Mouse (Mus musculus) urinary bladder, postnatal 36 days (tissue): ENCODE data around the gene Dpm2.

ENCODE experiments used
- DNase-seq, 2 experiments: peaks; one replicate each; pipeline ENCODE4 v3.0.0; 2022; ENCODE audit warnings: low spot score in 2 of 2, mixed read lengths in 1 of 2

Gene Dpm2

DNA sequence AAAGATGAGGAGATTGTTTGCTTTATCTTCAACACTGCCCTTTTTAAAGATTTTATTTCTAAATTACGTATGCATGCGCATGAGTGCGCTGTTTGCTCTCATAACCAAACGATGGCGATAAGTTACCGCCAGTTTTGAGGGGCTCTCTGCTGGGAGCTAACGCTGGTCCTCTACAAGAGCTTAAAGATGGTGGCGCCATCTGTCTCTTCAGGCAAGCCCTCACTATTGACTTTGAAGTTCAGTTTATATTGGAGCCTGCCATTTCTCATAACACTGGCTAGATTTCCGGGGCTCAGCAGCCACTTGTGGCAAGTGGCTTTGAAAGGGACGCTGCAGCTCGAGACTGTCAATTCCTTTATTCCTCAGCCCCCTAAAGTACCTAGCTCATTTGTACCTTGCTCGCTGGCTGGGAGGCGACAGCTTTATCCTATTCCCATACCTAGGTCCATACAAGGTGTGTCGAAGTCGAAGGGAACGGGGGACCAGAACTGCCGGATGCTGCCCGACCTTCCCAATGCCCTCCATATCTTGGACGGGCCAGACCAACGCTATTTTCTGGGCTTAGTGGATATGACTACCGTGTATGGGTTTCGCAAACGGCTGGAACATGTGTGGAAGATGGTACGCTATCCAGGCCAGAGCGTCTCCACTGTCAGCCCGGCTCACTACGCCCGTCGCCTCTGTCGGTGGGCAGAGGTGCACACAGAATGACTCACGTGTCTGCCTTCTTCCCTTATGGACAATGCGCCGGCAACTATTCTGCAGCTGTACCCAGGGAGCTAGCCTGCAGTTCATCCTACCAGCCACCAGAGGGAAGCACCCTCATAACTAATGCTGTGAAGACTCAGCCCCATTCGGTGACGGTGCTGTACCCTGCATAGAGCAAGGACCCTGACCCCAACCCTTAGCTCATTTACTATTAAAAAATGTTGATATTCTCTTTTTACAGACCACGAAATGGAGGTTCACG lies 12.5 kb downstream of the Dpm2 start:
- peak; percentile 68 to 76 for DNase-seq

DNA sequence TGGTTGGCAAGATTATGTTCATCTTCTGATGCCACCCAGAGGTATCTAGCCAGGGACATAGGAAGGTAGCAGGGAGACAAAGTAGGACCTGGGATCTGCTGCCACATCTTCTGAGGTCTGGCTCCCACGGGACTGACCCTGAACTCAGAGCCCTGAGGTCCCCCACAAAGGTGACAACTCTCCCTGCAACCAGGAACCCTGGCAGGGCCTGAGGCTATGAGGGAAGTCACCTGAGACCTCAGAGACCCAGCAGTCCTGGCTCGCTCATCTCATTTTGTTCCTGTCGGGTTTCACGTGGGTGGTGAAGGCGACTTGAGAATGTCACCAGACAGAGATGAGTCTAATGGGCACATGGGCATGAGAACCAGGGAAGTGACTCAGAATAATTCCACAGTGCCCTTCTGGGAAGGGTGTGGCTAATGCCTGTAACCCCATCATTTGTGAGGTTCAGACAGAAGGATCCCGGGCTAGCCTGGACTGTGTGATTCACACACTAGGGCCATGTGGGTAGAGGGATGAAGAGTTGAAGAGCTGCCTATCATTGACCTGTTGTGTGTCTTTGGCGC lies 14.6 kb downstream of the Dpm2 start:
- DNase-seq: no peak

DNA sequence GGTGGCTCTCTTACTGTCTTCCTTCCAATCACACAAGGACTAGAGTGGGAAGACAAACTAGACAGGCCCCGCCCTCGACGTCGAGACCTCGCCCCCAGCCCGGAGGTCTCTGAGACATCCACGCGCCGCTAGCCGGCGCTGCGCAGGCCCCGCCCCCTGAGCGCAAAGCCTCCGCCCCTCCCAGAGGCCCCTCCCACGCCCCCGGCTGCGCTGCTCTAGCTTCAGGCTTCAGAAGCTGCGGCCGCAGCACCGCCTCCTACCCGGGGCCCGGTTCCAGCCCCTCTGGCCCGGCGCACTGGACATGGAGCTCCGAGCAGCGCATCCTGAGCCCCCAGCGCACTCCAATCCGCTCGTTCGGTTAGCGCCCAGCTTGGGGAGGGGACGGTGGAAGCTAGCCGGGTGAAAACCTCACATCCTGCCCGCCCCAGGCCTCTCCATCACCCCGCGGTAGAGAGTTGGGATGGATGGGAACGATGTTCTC lies 16.3 kb downstream of the Dpm2 start, which contains the start of gene St6galnac4:
TSS of gene St6galnac4 (plus strand) at position 225 of the 481 bp plus-strand sequence.
- DNase-seq: peak; percentile 77 to 89

DNA sequence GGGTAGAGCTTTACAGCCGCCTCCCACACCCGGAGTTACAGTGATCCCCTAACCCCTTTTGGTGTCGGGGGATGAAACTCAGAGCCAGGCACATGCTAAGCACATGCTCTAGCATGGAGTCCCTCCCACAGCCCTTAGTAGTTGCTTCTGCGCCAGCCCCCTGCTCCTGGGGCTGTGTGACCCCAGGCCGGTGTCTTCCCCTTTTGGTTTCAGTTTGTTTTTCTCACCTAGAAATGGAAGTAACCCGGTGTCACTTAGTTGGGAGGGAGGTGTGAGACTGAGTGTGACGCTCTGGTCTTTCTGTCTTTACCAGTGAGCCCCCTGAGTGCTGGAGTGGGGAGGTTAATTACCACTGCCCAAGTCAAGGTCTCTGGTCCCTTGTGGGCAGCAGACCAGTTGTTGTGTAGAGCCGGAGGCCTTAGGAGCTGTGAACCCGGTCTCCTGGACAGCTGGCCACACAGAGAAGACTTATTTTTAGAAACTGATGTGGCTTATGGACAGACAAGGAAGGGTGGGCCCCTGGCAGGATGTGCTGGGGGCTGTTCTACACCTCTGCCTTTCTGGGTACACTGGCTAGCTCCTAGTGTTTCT lies 17.2 kb downstream of the Dpm2 start:
- no peak for DNase-seq

DNA sequence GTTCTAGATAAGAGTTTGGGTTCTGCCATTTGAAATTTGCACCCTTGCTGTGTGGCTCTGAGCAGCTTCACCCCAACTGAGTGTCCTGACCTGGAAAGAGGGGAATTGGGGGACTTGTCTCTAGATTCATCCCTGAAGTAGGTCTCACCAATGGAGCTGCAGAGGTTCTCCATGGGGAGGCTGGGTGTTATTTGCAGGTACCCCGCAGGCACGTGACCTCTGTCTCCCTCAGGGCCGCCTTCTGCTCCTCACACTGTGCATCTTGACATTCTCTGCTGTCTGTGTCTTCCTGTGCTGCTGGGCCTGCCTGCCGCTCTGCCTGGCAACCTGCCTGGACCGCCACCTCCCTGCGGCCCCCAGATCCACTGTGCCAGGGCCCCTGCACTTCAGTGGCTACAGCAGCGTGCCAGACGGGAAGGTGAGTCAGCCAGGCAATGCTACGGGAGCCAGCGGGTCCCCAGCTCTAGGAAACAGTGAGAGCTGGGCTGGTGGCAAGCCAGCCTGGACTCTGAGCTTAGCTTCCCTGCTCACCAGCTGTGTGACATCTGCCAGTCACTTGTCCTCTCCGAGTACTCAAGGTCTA lies 18.6 kb downstream of the Dpm2 start:
- no peak for DNase-seq

DNA sequence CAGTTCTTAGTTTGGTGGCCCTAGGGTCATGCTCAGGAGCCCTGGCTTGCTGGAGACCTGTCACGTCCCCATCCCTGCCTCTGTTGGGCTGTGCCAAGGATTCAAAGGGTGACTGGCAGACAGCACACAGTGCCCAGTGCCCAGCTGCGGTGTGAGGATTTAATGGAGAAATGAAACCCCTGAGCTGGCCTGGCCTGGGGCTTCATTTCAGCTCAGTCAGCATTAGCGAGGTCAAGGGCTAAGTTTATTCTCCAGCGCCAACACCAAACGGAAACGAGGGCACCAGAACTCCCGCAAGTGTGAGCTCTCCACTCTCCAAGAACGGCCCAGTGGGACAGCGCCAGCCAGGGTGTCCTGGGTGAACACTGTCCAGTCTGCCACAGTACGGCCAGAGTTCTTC lies 19.6 kb downstream of the Dpm2 start:
- no peak for DNase-seq

DNA sequence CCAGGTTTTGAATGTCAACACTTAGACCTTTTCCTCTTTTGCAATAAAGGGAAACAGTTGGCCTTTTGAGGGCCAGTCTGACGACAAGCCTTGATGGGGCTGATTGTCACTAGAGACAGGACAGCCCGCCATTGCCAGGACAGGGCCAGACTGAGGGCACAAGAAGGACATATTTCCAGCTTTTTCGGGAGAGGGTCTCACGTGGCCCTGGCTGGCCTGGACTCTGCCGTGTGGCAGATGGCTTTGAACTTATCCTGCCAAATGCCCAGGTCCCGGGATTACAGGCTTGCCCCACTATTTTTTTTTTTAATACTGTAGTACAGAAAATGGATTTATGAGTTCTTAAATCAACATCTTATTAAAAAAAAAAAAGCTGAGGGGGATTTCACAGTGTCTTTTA lies 20.6 kb downstream of the Dpm2 start:
- no peak for DNase-seq

DNA sequence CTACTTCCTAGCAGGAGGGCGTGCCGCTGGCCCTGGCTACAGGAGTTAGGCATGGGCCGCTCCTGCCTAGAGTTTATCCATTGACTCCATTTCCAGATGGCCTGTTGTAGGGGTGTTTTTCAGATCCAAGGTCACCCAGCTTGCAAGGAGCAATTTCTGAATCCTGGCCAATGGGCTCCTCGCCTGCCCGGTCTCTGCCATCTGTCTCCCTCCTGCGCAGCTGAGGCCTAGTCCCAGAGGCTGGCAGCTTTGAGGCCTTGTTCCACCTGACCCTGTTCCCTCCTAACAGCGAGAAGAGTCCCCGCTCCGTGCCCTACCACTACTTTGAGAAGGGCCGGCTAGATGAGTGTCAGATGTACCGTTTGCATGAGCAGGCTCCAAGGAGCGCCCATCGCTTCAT lies 26.1 kb downstream of the Dpm2 start:
- no peak for DNase-seq

DNA sequence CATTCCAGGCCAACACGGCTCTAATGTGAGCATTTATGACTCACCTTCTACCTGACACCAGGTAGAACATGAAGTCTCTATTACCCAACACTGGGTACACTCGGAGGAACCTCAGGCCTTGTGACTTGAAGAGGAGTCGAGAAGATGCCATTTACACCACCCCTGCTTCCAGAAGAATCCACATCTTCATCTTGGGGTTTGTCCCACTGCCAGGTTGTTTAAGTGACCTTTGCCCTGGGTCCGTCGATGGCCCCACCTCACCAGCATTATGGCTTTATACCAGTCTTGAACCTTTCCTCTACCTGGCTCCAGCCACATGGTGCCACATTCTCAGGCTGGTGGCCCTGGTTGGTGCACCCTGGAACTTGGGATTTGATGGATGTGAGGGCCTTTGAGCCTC lies 26.6 kb downstream of the Dpm2 start:
- no peak for DNase-seq

DNA sequence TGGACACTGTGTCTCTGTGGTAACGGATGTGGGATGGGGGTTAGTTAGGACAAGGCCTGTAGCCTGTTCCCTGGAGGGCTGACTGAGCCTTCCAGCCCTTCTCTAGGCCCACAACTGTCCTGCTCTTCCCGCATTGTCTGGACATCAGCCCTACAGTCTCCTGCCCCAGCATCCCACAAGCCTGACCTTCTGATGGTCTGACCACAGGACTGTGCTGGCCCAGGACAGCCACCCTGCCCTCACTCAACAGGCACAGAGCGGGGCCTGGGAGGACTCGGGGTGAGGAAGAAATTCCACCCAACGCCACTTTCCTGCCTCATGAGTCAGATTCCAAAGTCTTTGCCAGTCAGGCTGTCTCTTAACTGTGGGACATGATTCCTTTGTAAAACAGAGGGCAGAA lies 27.0 kb downstream of the Dpm2 start:
- DNase-seq: no peak

DNA sequence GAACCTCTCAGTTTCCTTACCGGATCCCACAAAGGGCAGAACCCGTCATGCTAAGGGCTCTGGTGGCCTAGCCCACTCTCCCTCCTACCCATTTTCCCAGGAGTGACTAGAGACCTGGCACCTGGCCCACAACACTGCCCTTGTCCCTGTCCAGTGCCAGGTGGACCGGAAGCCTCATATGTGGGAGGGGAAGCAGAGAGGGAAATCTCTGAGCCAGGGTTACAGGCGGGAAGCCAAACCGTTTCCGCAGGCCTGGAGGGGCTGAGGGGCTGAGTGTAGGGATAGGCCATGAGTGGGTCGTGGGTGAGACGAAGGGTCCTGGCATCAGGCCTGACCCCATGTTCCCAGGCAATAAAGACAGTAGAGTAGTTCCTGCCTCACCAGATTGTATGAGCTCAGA lies 27.8 kb downstream of the Dpm2 start:
- DNase-seq: no peak

DNA sequence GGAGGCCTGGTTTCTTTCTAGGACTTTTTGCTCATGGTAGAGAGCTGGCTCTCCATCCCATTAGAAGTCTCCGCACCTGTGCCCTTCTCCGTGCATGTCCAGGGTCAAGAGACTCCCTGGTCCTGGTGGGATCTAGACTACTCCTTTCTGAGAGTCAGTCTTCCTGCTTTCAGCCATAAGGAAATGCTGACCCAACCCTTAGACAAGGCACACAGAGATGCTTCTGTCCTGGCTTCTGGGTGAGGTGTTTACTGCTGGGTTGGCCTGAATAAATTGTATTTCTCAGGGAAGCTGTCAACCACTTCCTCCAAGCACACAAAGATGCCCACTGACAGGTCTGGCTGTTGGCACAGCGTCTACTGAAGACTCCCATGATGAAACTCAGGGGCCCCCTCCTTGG lies 28.8 kb downstream of the Dpm2 start, which contains the start of gene St6galnac6:
TSS of gene St6galnac6 (plus strand) at position 301 of the 400 bp plus-strand sequence.
- DNase-seq: no peak

DNA sequence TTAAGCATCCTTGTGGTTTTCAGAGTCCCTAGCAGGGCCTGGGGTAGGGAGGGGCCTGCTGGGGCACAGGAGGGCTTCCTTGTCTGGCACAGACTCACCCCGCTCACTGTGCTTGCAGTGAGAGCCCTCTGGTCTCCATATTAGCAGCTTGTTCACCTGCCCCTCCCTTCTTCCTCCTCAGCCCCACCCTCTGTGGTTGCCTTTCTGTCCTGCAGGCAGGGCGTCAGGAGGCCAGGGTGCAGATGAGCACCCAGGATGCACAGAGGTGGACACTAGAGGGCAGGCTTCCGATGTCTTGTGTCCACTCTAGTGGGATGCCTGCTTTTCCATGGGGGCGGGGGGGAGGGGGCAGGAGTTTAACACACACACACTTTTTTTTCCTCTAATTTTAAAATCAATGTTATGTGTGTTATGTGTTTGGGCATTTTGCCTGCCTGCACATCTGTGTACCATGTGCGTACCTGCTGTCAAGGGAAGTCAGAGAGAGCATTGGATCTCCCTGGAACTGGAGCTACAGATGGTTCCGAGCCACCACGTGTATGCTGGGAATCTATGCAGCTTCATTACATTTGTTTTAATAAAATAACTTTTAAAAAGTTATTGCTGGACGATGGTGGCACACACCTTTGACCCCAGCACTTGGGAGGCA lies 30.9 kb downstream of the Dpm2 start:
- DNase-seq: peak in 1 of 2 experiments; percentile 40

DNA sequence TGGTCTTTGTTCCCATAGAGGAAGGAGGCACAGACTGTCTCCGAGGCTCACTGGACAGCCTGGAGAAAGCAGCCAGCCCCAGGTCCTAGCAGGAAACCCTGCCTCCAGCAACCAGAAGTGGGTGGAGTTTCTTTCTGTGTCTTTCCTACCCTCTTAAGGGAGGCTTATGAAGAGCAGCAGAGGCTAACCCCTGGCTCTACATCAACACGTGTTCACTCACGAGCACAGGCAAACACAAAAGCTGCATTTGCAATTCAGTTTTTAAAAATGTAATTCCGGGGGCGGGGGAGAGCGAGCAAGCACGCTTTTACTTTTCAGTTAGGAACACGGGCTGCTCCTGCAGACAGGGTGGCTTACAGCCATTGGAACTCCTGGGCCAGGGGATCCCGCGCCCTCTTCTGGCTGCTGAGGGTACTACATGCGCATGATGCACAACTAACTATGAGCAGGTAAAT lies 32.0 kb downstream of the Dpm2 start:
- peak; percentile 89 for DNase-seq

DNA sequence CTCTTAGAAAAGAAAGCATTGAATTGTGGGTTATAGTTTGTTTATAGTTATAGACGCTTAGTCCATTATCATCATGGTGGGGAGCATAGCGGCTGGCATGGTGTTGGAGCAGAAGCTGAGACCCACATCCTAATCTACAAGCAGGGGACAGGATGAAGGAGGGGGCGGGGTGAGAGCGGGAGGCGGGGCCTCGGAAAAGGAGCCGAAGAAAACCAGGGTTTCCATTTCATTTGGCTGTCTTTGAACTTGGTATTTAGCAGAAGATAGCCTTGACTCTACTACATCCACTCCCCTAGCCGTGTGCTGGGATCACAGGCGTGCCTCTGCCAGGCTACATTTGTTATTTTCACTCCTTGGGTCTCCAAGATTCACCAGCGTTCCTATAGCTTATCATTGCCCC lies 34.0 kb downstream of the Dpm2 start:
- DNase-seq: no peak

DNA sequence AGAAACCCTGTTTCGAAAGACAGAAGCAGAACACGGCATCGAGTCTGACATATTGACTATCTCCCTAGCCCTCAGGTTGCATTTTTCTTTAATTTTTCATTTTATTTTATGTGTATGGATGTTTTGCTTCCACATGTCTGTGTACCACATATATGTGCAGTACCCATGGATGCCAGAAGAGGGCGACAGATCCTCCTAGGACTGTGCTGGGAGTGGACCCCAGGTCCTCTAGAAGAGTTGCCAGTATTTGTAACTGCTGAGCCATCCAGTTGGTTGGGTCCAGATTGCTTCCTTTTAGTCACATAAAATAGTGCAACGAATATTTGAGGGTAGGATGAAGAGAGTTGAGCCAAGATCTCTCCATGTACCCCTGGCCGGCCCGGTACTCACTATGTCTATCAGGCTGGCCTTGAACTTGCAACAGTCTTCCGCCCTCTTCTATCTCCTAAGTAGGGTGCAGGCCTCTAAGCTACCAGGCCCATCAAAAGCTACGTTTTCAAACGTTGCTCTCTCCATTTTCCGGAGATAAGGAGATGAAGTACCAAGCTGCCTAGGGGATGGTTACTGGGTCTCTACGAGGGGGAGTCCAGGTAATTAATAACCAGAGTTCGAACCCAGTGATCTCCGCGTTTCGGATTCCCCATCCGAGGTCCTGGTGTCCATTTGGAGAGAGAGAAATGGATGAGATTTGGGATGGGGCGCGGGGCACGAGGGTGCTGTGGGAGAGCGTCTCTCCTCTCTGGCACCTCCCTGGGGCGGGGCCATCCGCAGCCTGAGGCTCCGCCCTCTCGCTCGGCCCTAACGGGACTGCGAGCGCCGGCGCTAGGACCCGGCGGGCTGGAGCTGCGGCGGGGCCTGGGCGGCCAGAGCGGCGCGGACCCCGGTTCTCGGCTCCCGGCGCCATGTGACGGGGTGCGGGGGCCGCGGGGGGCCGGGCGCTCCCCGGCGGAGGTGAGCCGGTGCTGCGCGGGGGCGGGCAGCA lies 35.8 kb downstream of the Dpm2 start:
- DNase-seq: peak; percentile 78 to 81

DNA sequence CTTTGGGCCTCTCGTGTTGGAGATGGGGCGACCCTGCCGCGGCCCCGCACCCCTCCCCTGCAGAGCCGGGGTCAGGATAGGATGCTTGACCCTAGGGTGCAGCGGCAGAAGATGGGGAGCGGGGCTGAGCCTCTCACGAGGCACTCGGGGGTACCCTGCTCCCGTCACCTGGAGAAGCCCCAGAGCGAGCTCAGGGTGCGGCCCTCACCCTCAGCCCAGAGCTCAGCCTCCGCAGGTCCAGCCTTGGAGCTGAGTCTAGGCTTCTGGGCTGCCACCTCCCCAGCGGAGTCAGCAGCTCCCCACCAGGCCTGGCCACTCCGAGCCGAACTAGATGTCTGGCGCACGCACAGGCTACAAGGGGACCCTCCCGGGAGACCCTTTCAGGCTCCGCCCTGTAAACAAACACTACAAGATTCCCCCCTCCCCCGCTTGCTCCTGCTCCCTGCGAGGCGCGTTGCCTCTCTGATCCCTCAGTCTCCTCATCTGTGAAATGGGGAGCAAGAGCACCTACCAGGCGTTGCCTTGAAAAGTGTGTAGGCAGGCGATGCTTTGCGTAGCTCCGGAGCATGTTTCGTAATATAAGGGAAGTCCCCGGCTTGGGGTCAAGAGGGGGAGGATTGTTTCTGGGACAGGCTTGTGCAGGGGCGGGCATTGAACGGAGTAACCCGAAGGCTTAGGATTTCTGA lies 36.7 kb downstream of the Dpm2 start:
- peak in 1 of 2 experiments; percentile 47 for DNase-seq

DNA sequence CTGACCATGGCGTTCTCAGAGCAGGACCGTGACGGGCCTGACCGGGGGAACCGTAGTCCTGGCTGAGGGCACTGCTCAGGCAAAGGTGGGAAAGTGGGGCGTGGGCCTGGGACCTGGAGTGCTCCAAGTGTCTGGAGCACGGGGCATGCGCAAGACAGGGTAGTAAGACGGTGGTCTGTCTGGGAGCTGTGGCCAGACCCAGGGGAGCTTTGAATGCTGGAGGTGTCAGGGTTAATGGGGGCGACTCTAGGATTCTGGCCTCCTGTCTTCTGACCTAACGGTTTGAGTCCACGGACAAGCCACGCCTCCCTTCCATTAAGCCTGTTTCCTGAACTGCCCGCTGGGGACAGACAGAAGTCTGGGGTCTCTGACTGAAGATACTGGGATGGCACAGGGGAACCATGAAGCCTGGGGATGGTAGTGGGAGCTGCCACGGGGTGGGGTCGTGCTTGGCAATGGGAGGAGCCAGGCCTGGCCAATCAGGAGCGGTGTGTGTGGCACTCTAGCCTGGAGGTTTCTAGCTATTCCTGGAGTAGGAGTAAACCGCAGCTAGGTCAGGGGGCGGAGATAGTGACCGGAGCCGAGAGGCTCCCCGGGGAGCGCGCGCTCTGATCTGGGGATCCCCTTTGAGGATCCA lies 37.6 kb downstream of the Dpm2 start:
- DNase-seq: peak; percentile 53 to 79

DNA sequence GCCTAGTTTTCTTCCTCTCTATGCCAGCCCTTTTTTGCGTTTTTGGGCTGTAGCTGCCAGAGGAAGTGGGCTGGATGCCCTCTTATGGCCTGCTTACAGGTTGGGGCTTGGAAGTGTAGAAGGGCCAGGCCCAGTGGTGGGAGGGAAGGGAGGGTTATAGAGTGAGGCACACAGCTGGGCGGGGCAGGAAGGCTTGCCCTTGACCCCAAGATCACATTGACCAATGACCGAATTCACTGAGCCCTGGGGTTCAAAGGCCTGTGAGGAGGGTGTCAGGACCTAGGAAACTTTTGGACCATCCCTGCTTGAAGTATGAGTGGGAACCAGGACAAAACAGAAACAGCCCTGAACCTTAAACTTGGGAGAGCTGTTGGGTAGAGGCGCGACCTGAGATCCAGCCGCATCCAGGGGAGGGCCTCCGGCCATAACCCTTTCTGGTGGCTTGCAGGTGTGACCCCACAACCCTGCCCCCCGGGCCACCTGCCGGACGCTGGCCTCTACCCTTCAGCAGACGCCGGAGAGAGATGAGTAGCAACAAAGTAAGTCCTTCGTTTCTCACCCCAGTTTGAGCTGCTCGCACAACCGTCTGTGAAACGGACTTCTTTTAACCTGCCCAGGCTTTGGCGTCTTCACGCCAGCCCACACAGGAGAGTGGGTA lies 38.2 kb downstream of the Dpm2 start:
- DNase-seq: no peak
